In the genomic region with DNA sequence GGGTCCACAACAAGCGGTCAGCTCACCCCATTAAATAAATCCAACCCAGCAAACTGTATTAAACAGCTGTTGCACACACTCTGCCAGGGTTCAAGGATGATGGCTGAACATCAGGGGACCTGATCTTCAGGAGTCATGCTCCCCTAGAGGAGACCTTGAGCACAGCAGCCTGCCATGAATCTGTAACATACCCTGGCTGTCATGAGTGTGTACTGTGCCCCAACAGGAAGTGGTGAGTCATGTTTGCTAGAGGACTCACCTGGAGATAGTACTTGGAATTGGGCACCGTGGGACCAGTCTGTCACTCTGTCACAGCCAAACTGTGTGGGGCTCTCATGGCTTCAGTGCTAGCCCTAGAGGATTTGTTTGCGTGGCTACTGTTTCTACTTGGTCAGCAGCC, we compare ENCODE assay signal across 10 mouse cellular contexts.
DNase-seq lines count a peak whose midpoint lies in the region; ATAC-seq and TF ChIP-seq lines count a peak whose summit lies in the region.
"Had no signal": no experiment of that assay in that cellular context is flagged by ENCODE, and none has a peak within 500 bp of the region (broad histone marks: within the 10 kb centered on the region; RNA-seq: fewer than 3 reads in every experiment).

No protein-coding gene starts in this region.

- no peaks in the 10 kb centered on the region for H3K27me3 ChIP-seq in midbrain, embryonic 15.5 days (replicated peaks)
- H3K27me3 ChIP-seq in midbrain, embryonic 10.5 days (ENCODE audit: low read depth, poor library complexity, severe bottlenecking) = no peaks in the 10 kb centered on the region
- H3K27me3 ChIP-seq in liver, embryonic 16.5 days (ENCODE audit: control insufficient read depth, insufficient read depth, low read depth, low read length) = no peaks in the 10 kb centered on the region
- H3K27me3 ChIP-seq: liver, embryonic 15.5 days had no signal

- no peak overlapping the region for H3K9ac ChIP-seq in midbrain, embryonic 15.5 days
- H3K9ac ChIP-seq in liver, embryonic 16.5 days (ENCODE audit: low read depth, low read length) = no peak overlapping the region
- H3K9ac ChIP-seq: liver, embryonic 15.5 days had no signal

- TF ChIP-seq CTCF in gastrocnemius, adult 2 months (IDR thresholded peaks at IDR 0.05) = no peak

- H3K4me1 ChIP-seq in midbrain, embryonic 15.5 days = no peaks in the 10 kb centered on the region
- H3K4me1 ChIP-seq in midbrain, embryonic 10.5 days = peaks cover 16% of the 10 kb centered on the region; the same call in 1 of the 2 replicates
- H3K4me1 ChIP-seq in liver, embryonic 16.5 days (ENCODE audit: control insufficient read depth, low read depth, low read length) = no peaks in the 10 kb centered on the region
- H3K4me1 ChIP-seq: liver, embryonic 15.5 days had no signal

- 0 out of 2 replicates have a peak, but pooled peaks have one; percentile 24 for ATAC-seq in midbrain, embryonic 15.5 days (replicated peaks)
- ATAC-seq in liver, embryonic 16.5 days (ENCODE audit: low read depth) = peak; percentile 48

- 92% methylated on average over 3 of the region's 3 CpGs for WGBS in midbrain, embryonic 15.5 days
- WGBS in midbrain, embryonic 10.5 days = 91% methylated on average over 3 of the region's 3 CpGs
- WGBS in liver, embryonic 16.5 days (ENCODE audit: insufficient replicate concordance) = 44% methylated on average over 3 of the region's 3 CpGs

- DNase-seq in midbrain, embryonic 10.5 days (ENCODE audit: low spot score) = no peak
- peak; percentile 19 for DNase-seq in c-Kit-positive CD71-negative TER-119-negative erythroid progenitor cells, embryonic 14.5 days (ENCODE audit: low read depth)
- DNase-seq in gastrocnemius, adult 2 months = no peak
- no peak for DNase-seq in neural tube, embryonic 10.5 days (ENCODE audit: extremely low spot score, low spot score)
- DNase-seq in spleen, postnatal 4 days (ENCODE audit: low spot score in 2 of 2) = no peak
- DNase-seq: adrenal gland, postnatal 14 days; kidney, adult 11 months had no signal

- H3K27ac ChIP-seq in midbrain, embryonic 15.5 days = no peak overlapping the region
- H3K27ac ChIP-seq in midbrain, embryonic 10.5 days (replicated peaks) = no peak overlapping the region
- H3K27ac ChIP-seq in liver, embryonic 16.5 days (ENCODE audit: low read length) = no peak overlapping the region
- H3K27ac ChIP-seq in gastrocnemius, adult 2 months = no peak overlapping the region
- H3K27ac ChIP-seq: liver, embryonic 15.5 days had no signal

- H3K4me2 ChIP-seq in midbrain, embryonic 15.5 days = no peak overlapping the region
- H3K4me2 ChIP-seq in liver, embryonic 16.5 days (ENCODE audit: low read depth, low read length) = no peak overlapping the region
- H3K4me2 ChIP-seq: liver, embryonic 15.5 days had no signal

- H3K36me3 ChIP-seq in midbrain, embryonic 15.5 days (replicated peaks) = no peaks in the 10 kb centered on the region
- 0 out of 2 replicates have a peak, but pooled peaks cover 3% of the 10 kb centered on the region for H3K36me3 ChIP-seq in midbrain, embryonic 10.5 days
- H3K36me3 ChIP-seq in liver, embryonic 16.5 days (ENCODE audit: control insufficient read depth, insufficient read depth) = no peaks in the 10 kb centered on the region
- H3K36me3 ChIP-seq: liver, embryonic 15.5 days had no signal

- no peak overlapping the region for H3K4me3 ChIP-seq in midbrain, embryonic 15.5 days
- no peak overlapping the region for H3K4me3 ChIP-seq in midbrain, embryonic 10.5 days
- H3K4me3 ChIP-seq in liver, embryonic 16.5 days (ENCODE audit: low read depth, low read length) = no peak overlapping the region
- H3K4me3 ChIP-seq in gastrocnemius, adult 2 months = no peak overlapping the region
- H3K4me3 ChIP-seq: liver, embryonic 15.5 days had no signal

- intact Hi-C loops in gastrocnemius, adult 2 months (cut with DNase I) = no loop called here

- H3K9me3 ChIP-seq in midbrain, embryonic 15.5 days = no peaks in the 10 kb centered on the region
- no peaks in the 10 kb centered on the region for H3K9me3 ChIP-seq in midbrain, embryonic 10.5 days (replicated peaks)
- no peaks in the 10 kb centered on the region for H3K9me3 ChIP-seq in liver, embryonic 16.5 days (replicated peaks; ENCODE audit: control insufficient read depth, low read length)
- H3K9me3 ChIP-seq: liver, embryonic 15.5 days had no signal
